Mouse (Mus musculus): ENCODE measurements at regions not wholly inside any gene's neighbourhood (a gene's known extent, or its start where the extent isn't known, plus 50 kb on each side); places are given as distances from the start of the nearest gene placed in this dataset.

DNA sequence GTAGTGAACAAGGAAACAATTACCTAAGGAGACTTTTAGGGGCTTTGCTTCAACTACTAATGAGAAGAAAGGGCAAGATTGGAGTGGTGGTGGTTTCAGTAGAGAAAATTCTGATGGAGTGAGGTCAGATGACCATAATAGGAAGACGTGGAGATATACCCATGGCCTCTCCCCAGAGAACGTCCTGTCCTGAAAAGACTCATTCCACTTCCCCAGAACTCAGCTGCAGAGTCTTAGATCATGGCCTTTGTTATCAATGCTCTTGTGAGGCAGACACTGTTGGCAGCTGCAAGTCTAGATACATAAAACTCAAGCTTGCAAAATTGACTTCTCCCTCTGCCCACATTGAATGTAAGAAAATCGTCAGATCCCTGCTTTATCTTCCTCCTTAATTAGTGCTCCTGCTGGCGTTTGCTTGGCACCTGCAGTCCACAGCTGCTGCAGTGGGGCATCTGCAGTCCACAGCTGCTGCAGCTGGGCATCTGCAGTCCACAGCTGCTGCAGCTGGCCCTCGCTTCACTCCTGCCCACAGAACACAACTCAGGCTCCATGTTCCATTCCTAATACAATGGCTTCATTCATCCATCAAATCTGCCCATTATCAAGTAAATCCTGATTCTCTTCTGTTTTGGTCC, 162.5 kb downstream of the Cxcl12 start:
- DNase-seq (ENCODE audit: low spot score): peak; percentile 17

DNA sequence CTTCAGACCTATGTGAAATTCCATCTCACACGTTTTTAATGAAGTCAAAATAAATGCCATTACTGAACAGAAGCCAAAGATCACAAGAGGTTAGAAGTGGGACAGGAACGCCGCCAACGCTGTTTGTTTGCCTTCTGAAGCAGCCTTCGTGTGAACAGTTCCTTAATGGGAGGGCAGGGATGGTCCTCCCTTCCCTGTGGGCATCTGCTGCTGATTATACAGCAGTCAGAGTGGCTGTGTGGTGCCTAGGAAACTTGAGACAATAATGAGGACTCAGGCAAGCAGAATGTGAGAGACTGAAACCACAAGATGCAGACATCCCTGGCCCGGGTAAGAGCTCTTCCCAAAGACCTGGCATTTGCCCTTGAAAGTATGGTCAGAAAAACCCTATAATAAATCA, 164.3 kb downstream of the Cxcl12 start:
- peak; percentile 71 for DNase-seq (ENCODE audit: low spot score)

DNA sequence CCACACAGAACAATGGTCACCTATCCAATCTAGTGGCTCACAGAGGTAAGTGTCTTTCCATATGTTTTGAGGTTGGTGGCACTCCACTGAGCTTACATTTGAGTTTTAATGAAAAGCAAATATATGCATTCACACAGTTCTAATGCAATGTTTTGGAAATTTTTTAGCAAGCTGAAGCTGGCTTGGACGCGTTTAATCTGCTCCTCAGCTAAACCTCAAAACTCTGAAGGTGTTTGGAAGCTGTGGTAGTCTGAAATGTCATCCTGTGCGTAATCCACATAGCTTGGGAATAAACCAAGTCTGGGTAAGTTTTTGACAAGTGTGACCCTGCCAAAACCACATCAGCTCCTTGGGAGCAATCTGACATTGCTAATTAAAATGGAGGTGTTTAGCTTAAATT, 173.8 kb downstream of the Cxcl12 start:
- DNase-seq (ENCODE audit: low spot score): no peak

DNA sequence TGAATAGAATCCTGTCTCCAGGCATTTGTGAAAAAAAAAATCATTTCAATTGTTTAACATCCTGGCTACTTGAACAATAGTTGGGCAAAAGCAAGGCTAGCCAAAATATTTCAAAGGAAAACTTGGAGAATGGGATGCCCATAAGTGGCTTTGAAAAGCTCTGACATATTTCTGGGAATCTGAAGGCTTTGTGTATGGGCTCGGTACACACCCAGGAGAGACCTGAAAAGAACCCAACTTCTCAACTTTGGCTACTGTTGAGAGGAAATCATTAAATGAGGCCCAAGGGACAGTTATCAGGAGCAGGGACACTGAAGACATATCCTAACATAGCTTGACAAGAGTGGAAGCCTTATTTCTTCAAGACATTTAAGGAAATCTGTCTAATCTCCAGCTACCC, 179.0 kb downstream of the Cxcl12 start:
- no peak for DNase-seq (ENCODE audit: low spot score)

DNA sequence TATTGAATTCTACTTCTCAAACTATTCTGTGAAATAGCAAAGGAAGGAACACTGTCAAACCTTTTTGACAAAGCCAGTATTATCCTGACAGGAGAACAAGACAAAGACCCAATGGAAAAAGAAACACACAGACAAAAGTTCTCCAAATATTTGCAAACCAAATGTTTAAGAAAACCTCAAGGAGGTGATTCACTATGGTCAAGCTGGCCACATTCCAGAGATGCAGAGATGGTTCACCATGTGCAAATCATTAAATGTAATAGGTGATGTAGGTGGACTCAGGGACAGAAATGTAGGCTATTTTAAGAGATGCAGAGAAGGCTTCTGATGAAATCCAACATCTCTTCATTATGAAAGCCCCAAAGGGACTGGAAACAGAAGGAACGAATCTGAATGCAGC, 183.5 kb downstream of the Cxcl12 start:
- no peak for DNase-seq (ENCODE audit: low spot score)

DNA sequence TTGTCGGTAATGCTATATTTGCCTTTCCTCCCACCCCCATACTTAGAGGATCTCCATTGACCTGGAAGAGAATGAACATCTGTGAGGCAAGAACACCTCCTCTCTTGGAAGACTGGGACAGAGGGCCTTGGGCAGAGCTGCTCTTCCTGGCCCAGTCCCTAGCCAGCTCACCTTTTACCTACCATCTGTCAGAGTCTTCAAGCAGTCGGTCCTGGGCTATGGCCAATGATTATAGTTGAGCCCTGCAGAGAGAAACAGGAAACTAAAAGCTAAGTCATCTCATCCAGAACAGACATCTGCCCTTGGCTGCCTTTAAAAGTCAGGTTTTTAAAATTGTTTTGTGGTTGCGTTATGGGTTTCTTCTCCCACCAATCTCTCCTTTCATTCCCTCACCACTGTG, 184.8 kb downstream of the Cxcl12 start:
- no peak for DNase-seq (ENCODE audit: low spot score)

DNA sequence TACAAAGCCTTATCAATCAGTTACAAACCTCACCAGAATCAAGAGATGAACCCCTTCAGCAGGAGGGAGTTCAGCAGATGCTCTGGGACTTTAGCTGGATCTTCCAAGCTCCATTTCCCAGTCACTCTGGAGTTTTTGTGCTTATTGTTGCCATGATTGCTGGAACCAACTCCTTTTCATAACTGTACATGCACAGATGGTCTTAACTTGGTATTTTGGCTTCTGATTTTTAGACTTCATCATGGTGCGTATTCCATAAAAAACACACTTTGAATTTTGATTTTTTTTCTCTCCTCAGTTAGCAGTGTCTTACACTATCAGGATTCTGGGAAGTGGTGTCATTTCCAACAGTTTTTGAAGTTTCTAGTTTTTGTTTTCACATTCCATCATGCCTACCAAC, 187.8 kb downstream of the Cxcl12 start:
- DNase-seq (ENCODE audit: low spot score): no peak

DNA sequence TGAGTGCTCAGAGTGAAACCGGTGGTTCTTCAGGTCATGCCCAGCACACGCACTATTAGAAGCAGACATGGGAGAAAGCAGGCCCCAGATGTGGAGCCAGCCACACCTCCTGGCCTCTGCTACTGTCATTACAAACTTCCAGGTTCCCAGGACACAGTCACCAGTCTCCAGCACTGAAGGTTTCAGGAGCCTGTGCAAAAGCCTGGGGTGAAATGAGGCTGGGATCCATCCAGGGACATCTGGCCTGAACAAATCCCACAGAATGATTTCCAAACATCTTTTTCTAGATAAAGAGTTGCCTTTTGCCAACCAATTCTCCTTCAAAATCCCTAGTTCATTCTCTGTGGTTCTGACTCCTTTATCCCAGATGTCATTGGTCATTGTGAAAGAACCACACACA, 191.1 kb downstream of the Cxcl12 start:
- DNase-seq (ENCODE audit: low spot score): no peak

DNA sequence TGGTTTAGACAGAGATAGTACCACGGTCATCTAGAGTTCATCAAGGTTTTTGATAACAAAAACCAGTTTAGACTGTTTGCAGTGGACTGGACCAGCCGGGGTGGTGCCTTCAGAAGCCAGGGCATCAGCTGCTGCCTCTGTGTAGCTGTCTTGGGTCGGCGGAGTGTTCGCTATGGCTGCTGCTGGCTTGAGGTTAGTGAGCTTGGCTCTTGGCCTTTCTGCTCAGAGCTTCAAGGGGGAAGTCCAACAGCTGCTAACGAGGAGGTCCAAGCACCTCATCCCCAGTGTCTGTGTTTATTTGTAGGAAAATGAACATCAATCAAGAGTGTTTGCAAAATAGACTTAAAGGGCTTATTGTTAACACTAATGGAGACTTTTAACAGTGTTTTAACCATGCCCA, 198.2 kb downstream of the Cxcl12 start:
- no peak for DNase-seq (ENCODE audit: low spot score)

DNA sequence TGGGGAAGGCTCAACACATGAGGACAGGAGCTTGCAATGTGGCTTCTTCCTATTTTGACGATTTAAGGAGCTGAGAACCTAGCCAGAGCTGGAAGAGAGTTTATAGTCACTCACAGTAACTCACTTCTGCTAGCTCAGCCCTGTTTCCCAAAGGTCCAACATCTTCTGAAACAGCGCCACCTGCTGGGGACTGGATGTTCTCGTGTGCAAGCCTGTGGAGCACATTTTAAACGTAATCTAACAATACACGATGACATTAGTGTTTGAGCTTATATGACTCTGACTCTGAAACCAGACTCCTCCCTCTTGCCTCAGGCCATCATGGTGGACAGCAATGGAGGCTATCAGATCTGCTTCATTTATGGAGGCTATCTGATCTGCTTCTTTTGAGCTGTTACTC, 207.7 kb downstream of the Cxcl12 start:
- no peak for DNase-seq (ENCODE audit: low spot score)

DNA sequence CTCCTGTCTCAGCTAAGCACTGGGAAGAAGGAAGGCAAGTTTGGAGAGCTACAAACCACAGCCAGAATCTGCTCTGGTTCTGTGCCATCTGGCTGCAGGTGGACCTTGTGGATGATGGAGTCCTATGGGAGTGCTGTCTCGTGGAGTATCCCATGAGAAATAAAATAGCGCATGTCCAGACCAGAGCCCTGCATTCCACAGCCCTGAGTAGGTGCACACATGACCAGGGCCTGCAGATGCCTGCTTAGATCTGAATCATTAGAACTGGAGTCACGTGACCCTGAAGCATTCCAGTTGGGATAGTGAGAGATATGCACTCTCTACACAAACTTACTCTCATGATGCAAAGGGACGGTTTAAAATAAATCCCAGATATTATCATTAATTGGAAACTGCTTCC, 211.6 kb downstream of the Cxcl12 start:
- DNase-seq (ENCODE audit: low spot score): no peak

DNA sequence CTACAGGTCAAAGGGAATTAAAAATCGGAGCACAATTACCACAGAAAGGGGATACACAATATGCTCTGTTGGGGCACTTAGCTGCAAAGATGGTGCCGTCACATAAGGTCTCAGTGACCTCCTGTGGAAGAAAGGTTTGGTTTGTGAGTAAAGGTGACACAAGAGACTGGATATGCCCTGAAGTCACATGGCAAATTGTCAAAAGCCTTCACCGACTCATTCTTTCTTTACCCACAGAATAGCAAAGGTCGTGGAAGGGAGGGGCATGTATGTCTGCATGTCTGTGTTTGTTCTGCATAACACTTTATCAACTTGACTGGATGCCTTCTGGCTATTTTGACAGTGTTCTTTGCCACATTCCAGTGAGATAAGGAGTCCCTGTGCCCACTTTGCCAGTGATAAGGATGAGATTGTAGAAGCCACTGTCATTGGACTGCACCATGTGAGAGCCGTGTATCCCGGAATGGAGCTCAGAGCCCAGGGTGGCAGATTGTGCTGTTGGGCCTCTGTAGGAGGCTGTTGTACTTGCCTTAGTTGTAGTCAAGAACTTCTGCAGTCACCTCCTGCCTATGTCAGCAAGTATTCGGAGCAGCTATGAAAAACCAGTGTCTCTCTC, 222.0 kb downstream of the Cxcl12 start:
- DNase-seq (ENCODE audit: low spot score): peak; percentile 35

DNA sequence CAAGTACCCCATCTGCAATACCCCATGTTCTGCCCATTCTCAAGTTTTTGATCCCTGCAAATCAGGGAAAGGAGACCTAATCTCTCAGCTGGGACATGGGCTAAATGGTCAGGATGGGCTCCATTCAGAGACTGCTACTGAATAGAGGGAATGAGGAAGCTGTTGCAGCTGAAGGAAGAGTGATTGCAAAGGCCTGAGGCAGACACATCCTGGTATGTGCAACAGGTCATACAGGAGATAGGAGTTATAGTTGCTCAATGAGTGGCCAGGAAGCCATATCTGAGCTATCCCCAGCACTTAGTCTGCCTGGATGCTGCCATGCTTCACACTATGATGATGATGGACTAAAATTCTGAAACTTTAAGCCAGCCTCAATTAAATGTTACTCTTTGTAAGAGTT, 225.1 kb downstream of the Cxcl12 start:
- DNase-seq (ENCODE audit: low spot score): no peak

DNA sequence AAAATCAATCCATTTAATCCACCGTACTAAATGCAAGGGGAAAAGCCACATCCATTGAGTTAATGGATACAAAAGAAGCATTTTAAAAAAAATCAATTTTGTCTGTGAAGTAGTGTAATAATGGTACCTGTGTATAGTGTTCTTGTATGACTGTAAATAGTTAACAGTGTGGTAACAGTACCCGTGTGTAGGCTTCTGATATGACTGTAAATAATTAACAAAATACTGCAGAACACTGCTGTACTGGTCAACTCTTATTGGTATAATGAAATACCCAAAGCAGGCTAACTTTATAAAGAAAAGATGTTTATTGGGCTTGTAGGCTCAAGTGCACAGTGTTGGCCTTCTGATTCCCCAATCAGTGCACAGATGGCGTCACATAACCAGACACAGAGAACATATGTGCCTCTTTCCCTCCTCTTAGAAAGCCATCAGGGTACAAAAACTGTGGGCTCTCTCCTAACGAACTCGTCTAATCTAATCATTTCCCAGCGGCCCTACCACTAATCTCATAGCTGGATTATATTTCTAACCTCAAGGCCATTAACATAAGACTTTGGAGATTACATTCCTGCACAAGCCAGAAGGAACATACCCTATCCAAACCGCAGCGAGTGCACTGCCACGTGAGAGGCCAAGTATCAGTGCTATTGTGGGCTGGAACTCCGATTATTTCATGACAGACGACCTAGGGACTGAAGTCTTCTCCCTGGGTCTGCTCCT, 237.4 kb downstream of the Cxcl12 start:
- no peak for DNase-seq (ENCODE audit: low spot score)

DNA sequence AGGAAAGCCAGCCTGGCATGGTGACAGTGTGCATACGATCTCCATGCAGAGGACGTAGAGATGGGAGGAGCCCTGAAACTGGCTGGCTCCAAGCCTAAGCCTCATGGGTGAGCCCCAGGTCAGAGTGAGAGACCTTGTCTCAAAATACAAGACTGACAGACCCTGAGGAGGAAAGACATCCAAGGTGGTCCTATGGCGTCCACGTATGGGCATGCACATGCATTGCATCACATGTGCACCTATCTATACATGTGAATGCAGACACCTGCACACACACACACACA, 237.9 kb downstream of the Cxcl12 start:
- DNase-seq (ENCODE audit: low spot score): no peak

DNA sequence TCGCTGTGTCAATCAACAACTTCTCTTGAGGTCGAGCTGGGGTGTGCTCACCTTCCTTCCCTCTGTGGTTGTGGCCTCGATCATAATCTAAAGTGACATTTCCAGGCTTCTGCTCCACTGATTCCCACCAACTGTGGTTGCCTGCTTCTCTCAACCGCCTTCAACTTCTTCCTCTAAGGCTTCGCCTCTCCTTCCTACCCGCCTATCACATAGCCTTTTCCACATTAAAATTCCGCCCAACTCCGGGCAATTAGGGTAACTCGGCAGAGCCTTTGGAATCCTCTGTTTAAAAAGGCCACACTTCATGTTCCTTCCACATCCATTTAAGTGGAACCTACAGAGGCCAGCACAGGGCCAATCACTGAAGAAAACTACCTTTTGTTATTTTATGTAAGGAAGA, 238.4 kb downstream of the Cxcl12 start:
- DNase-seq (ENCODE audit: low spot score): peak; percentile 41

DNA sequence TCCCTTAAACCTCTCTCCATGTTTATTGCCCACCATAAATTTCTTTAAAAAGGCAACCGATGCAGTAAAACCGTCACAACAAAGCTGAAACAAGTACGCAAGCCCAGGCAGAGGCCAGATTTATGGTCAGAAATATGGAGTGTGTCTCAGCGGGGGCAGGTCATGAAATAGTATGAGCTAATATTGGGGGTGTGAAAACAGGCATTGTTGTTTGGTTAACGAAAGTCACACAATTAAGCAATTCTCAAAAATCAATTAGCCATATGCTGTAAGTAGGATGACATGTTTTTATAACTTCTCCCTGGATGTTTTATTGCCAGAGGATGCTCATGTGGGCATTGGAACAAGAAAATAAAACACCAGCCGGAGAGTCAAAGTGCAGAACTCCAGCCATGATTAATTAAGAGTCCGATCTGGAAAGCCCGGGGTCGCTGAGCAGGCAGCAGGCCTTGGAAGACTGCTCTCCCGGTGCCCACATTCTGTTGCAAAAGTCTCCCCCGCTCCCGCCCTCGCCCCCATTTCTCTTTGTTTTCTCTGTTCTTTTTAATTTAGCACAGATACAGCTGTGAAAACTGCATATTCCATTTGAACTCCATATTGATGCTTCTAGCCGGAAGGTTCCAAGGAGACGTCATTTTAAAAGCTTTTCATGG, 239.0 kb downstream of the Cxcl12 start:
- peak; percentile 68 for DNase-seq (ENCODE audit: low spot score)

DNA sequence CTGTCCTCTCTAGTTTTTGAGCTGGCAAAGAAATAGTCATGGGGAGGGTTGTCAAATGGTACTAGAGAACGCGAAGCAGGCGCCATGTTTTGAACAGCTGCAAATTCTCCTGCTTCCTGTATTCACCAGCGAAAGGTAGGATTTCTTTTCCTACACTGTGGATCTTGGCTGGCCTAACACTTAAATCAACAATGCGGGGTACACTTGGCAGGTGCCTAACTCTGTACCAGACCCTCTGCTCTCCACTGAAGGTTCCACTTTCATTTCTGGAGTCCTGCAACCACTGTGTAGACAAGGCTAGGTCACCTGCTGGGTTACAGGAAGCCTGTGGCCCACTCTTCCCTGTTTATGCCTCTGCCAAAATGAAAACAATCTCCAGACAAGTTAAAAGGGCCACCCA, 239.6 kb downstream of the Cxcl12 start:
- no peak for DNase-seq (ENCODE audit: low spot score)

DNA sequence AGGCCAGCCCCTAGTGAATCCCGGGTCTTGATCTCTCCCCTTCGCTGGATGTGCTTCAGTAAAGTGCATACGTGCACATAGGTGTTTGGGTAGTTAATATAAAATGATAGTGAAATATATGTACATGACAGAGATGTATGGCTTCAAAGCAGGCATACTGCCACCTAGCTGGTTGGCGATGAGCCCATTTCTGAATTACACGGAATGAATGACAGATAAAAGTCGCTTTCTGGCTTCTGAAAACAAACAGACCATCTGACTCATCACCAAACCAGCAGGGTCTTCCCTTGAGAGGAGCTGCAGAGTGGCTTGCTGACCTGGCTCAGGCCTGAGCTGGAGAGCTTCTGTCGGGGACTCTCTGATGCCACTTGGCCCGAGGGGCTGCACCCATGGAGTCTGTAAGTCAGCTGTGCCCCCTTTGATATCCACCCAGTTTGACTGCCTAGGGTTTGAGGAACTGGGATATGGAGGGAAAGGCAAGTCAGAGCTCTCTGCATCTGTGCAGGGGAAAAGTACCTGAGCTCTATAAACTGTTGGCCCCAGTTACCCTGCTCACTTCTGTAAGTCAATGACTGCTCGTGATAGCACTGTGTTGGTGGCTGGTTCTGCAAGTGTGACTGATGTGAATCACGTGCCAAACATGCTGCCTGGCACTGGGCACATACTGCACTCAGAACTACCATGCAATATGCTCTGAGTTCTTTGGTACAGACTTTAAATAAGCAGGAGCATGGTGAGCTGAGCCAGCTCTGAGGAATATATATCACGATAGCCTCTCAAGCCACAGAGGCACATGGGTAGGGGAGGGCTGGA, 240.8 kb downstream of the Cxcl12 start:
- DNase-seq (ENCODE audit: low spot score): no peak

DNA sequence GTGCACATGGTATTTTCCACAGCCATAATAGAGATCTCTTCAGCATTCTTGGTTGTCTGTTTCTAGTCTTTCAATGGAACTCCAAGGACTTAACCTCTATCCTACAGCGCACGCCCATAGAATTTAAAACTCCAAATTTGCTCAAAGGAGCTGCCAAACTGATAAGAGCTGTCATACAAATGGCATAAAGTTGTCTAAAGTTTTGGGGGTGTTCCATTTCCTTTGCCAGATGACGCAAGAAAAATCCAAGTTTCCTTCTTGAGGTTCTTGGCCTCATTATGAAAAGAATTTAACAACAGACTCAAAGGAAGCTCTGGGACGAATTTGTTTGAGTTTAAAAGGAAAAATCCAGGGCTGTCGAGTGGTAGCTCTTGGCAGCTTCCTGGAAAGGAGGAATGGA, 246.6 kb downstream of the Cxcl12 start:
- no peak for DNase-seq (ENCODE audit: low spot score)

DNA sequence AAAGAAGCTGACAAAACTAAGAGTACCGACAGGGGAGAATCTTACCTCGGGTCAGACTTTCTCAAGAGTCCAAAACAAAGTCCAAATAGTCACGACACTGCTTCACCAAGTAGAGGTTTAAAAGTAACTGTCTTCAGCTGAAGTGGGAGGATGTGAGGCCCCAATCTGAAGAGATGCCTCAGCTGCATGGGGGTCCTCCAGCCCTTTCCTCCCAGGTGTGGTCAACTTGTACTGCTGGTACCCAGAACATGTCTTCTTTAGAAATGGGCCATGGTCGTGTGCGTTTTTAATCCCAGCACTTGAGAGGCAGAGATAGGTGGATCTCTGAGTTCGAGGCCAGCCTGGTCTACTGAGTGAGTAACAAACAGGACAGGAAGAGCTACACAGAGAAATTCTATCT, 247.6 kb downstream of the Cxcl12 start:
- DNase-seq (ENCODE audit: low spot score): no peak

DNA sequence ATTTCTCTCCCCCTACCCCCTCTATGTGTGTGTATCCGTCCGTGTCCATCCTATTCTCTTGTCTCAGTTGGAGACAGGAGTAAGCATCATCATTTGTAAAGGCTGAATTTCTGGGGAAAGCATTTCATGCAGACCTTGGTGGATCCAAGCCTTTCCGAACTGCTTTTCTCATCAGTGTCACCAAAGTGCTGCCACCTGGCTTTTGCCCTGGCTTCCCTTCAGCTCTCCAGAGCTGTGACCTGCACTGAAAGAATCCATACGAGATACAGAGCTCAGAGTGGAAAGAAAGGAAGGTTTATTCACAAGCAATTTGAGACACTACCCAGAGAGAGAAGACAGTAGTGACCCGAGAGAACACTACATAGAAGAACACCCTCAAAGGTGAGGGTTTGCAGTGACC, 248.1 kb downstream of the Cxcl12 start:
- no peak for DNase-seq (ENCODE audit: low spot score)

Measured in embryo, embryonic 10.5 days (tissue).